Mouse (Mus musculus) gastrocnemius, postnatal 14 days (tissue): ENCODE results near the gene 2210408I21Rik. TPM values are rescaled to one million over a fixed set of nuclear protein-coding genes. Genes with fewer than 3 reads are reported as not detected.

ENCODE experiments used
- DNase-seq: peaks from one replicate; pipeline ENCODE4 v3.0.0; 2021; ENCODE audit warnings: mixed read lengths
- intact Hi-C: fragments of 180-260 bp; cut with DNase I; formaldehyde crosslinking; loops from one replicate; pipeline ENCODE4 v1.15.1; 2025; ENCODE audit warnings: low total_unique reads
- total RNA-seq, 2 experiments: library from RNA; stranded (reverse); gene quantifications; 2 replicates each; pipeline ENCODE4 v1.2.3; 2021

Gene 2210408I21Rik
- total RNA-seq, 2 experiments from 2014 or later: 2.8 to 3.6 TPM

DNA sequence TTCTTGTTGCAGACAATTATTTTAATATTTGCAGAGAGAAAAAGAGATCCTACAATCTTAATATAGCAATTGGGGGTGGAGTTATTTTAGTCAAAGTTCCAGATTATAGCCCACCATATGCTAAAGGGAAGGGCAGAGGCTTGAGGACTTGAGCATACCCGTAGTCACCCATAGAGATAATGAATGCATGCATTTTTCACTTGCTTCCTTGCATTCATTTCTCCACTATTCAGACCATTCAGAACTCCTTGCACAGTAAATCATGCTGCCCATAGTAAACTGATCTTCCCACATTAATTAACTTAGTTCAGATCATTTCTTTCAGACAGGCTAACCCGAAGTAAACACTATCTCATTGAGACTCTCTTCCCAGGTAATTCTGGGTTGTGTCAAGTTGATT is 277.5 kb downstream of the 2210408I21Rik start:
- DNase-seq: no peak
- intact Hi-C loops: no loop called here

DNA sequence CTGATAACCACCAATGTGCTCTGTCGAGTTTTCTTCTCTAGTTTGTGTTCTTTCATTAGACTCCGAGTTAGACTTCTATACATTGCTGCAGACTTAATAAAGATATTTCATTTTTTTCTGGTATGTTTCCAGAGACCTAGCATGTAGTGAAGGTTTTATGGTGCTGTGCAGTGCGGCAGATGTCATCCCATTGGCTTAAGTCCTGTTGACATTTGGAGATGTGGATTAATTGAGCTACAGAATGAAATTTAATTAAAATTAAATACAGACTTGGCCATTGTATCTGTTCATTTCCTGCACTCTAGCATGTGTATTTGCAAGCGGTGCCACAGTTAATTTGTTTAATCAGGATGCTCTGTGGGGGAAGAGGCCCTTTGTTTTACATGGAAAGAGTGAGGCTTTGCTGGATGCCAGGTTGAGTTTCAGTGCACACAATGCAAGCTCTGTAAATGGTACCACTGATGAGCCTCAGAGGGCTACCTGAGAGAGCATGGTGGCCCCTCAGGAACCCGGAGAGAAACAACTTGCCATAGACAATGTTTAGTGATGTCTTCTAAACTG is 314.7 kb downstream of the 2210408I21Rik start:
- DNase-seq: no peak
- intact Hi-C loops: no loop called here

DNA sequence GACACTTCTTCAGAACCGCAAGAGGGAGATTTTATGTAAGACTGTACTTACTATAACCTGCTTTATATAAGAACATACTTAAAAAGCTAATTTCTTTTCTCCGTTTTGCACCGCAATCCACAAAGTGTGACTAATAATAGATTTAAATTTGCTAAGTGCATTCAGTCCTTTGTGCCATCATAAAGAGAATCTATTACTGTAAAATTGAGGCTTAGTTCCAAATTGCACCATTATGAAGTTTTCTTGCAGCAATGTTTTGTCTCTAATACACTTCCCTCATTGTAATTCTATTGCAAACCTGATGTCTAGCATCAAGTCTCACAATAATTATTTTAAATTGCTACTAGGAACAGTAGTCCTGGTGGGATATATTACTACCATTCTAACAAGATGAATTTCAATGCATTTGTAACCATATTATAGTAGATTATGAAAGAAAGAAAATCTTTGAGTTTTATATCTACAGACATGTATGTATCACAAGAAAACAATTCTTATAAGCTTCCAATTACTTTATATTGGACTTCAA is 334.8 kb downstream of the 2210408I21Rik start:
- intact Hi-C loops: no loop called here
- no peak for DNase-seq

DNA sequence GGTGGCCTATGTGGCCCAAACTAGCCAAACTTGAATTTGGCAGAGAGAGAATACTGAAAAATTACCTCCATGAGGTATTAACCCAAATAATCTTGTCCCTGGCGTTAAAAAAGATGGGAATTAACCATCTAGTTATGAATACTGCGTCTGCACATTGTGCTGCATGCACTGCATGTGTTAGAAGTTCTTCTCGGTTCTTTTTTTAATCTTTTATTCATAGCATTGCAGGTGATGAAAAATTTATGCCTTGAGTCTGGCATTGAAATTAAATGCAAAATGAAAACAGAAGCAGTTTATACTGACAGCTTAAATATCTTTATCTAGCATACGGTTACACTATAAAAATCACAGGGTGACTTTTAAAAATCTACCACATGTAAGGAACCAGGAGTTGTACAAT is 341.1 kb downstream of the 2210408I21Rik start:
- intact Hi-C loops: no loop called here
- no peak for DNase-seq

DNA sequence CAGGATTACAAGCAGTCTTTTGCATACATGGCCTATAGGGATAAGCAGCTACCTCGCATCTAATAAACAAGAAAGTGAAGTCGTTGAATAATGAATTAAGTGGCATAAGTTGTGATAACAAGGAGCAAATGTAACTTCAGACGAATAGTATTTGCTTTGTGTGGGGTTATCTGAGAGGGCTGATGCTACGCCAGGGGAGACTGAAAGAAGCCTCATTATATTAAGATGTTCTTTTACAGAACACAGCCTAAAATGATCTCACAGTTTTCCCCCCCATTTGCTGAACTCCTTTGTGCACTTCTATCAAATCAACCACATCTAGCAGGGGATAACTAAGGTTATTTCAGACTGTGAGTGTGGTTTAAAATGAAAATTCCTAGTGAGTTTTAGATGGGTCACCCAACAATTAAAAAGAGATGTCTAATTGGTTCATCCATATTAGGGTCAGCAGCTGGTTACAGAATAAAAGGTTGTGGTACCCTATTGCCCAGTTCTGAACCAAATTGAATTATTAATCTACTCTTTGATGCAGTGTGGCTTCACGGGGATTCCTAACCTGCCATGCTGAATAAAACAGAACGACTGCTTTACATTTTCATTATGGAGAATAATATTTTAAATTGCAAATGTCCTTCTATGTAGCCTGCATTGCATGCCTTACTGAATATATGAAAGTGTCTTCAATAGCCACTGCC is 343.2 kb downstream of the 2210408I21Rik start:
- DNase-seq: no peak

DNA sequence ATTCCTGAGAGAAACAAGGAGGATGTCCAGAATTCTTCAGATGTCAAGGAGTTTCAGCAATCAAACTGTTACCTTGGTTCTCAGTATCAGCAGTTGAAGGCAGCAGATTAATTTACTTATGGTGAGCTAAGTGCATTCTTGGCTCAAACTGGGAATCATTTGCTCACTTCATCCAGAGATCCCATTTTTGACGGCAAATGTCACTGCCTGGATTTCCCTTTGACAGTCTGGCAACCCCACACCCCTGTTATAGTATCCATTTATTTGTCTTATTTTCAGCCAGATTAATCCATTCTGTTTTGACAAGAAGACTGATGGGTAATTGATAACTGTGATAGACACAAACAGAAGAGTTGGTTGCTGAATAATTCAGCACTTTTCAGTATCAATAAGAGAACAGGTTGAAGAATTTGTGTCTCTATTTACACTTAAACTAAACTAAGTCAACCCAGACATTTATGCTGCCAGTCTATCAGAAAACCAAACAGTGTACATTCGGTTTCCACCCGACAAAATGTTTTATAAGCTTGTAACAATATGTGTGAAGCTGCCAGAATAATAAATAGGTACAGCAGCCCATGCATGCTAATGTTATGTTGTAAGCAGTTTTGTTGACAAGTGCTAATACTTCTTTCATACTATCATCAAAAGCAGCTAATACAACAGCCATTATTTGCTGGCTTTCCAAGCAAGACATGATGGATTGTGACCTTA is 354.8 kb downstream of the 2210408I21Rik start:
- DNase-seq: no peak
- intact Hi-C loops: no loop called here

More for the DNA sequence above, 343.2 kb downstream of the 2210408I21Rik start:
- intact Hi-C loops: no loop called here

DNA sequence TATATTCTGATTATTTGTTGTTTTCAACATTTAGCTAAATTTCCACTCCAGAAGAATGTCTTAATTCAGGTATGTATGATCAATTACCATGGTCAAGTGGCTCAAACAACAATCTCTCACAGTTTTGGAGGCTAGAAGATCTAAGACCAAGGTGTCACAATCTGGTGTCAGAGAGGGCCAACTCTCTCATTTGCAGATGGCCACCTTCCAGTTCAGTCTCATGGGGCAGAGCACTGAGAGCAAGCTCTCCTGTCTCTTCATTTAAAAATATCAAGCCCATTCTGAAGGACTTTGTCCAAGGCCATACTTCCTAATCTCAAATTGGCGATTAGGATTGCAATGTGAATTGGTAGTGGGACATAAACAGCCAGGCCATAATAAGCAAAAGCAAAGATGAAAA is 378.7 kb downstream of the 2210408I21Rik start:
- intact Hi-C loops: no loop called here
- DNase-seq: no peak

DNA sequence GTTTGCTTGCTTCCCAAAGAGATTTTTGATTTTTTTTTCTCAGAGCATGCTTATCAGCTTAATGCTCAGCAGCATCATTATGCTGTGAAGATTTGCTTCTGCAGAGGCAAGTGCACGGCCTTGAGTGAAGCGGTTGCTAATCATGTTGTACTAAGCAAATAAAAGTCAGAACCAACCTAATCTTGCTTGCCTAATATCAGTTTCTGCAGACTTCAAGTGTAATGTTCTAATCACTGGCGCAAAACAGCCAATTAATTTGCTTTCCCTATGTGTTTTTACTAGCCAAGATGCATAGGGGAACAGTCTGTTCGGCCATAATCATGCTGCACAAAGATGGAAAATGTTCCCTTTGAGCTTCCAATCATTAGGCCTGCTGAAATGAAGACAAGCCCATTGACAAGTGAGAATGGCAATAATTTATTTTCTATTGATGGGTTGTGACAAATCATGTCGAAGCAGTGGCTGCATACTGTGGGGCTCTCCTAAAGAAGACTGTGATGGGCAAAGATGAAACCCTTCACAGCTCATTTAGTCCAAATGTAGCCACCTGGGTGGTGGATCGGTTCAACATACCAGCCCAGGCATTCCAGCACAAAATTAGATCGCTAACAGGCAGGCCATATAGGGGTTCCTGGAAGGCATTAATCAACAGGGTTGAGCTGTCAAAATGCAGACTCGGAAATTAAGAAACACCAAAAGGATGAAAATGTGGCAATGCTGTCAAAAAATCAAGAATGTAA is 393.8 kb downstream of the 2210408I21Rik start:
- intact Hi-C loops: no loop called here
- DNase-seq: no peak

DNA sequence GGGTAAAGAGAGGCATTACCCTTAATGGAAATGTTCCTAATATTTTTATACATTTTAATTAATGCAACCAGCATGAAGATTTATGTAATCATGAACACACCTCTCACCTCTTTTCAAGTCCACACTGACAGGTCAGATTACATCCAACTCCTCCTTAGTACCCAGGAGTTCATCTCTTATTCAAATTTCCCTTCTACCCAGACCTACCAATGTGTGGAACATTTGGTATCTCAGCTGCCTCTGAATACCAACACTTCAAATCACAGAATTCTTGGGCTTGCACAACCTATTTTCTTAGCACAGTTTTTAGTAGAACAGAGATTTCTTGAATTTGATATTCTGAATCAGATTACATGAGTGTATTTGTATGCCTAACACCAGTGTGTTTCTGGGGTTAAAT is 394.4 kb downstream of the 2210408I21Rik start:
- no peak for DNase-seq
- intact Hi-C loops: no loop called here

DNA sequence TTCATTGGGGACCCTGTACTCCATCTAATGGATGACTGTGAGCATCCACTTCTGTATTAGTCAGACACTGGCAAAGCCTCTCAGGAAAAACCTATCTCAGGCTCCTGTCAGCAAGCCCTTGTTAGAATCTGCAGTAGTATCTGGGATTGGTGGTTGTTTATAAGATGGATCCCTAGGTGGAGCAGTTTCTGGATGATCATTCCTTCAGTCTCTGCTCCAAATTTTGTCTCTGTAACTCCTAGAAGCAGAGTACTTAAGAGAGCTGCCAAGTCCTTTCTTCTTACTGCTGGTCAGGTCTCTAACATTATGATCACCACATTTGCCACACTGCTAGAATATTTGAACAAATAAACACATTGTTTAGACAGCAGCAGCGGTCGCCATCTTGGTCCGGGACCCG is 402.1 kb downstream of the 2210408I21Rik start:
- no peak for DNase-seq
- intact Hi-C loops: no loop called here

DNA sequence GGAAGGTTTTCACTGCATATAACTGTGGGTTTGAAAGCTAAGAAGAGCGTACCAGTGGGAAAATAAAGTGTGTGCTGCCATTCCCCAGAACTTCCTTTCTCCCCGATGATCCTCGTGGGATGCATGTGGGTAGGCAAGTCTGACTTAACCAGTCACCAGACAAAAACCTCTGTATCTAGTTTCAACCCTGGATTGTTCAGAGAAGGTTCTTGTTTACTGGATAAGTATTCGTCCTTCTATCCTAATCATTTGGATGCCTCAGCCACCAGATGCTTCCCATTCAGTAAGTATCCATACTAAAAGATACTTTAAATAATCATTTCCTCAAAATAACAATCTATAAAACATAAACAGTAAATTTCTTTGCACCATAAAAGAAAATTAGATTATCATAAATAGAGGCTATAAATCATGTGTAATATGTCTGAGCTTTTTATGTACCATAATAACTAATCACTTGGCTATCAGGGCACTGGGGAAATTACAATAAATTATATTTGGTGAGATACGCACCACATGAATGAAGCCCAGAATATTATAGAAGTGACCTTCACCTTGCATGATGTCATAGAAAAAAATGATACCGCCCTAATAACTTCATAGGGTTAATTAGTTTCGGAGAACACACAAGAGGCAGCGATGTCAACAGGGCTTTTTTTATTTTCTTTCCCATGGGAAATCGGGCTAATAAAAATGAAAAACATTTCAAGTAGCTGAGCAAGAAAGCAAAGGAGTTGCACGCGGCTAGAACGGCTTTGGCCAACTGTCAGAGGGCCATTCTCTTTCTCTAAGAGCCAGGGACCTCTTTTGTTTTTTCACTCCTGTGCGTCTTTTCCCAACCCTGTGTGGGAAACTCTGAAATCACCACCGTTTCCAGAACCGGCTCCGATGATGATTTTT is 412.4 kb downstream of the 2210408I21Rik start:
- no peak for DNase-seq
- intact Hi-C loops: no loop called here

DNA sequence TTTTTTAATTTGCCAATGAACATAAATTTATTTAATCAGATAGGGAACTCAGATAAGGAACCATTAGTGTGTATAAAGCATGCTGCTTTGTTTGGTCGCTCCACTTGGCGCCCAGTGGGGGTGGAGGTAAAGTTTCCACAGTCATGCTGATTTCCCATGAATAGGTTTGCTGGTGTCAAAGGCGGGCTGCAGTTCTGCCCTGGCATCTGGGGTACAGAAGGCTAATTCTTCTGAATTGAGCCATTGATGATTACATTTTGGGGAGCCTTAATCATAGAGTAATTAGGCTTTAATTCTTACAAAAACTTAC is 413.0 kb downstream of the 2210408I21Rik start:
- DNase-seq: no peak
- intact Hi-C loops: no loop called here

DNA sequence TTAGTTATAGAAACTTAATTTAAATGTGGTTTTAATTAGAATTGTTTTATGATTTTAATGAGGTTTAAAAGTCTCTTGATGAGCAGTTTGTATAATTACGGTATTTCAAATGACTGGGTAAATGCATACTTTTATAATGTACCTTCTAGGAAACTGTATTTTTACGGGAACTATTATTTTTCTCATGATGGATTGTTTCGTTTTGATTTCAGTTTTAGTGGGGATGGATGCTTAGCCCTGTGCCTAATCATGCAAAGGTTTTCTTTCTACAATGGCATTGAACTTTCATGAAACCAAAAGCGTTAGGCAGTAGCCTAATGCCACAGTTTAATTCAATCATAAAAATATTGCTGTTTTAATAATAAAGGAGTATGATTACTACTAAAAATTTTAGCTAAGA is 413.4 kb downstream of the 2210408I21Rik start:
- intact Hi-C loops: no loop called here
- DNase-seq: no peak

DNA sequence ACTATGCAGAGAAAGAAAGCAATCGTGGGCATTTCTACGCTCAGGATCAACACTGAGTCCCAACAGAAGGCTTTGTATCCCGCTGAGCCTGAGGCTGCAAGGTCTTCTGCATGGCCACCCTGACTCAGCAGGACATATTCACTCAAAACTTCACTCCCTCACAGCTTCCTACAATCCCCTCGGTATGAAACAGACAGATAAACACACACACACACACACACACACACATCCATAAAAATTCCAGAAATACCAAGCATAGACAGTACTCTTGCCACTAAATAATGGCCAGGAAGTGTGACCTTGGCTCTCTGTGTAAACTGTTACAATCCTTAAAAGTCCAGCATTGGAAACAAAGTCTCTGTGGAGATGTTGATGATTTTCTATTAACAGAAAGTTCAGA is 458.7 kb downstream of the 2210408I21Rik start:
- no peak for DNase-seq
- intact Hi-C loops: no loop called here

DNA sequence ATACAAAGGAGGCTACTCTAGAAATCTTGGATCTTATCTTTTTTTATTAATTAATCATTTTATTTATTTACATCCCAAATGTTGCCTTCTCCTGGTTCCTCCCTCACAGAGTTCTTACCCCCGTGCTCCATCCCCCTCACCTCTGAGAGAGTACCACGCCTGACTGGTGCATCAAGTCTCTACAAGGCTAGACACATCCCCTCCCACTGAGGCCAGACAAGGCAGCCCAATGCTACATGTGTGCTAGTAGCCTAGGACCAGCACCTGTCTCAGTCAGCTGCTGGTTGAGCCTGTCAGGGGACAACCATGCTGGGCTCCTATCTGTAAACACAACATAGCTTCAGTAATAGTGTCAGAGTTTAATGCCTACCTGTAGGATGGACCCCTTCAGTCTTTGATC is 480.0 kb downstream of the 2210408I21Rik start:
- DNase-seq: no peak
- intact Hi-C loops: no loop called here
